Mouse (Mus musculus) thymus, adult 2 months (tissue): Measurements from ENCODE around the gene Cytip. TPM values are rescaled to one million over a fixed set of nuclear protein-coding genes. Genes with fewer than 3 reads are reported as not detected.
"Not testable (repeated sequence)": the region's sequence is repeated elsewhere in the genome, so short reads cannot be mapped to it uniquely, and the experiment has no call there.

Experiments
- DNase-seq: peaks from one replicate; pipeline ENCODE4 v3.0.0; 2021
- H3K27ac ChIP-seq: fragments of 200-500 bp; 2 replicates; pipeline ENCODE4 v1.5.1; 2012; ENCODE audit warnings: low read length, control low read depth; ENCODE audit not compliant: control insufficient read depth, insufficient read depth
- H3K27me3 ChIP-seq: fragments of 200-500 bp; 2 replicates; pipeline ENCODE4 v1.6.1; 2012; ENCODE audit warnings: mild to moderate bottlenecking, low read length, moderate library complexity, mixed read lengths; ENCODE audit not compliant: control insufficient read depth, insufficient read depth
- H3K36me3 ChIP-seq: fragments of 200-500 bp; 2 replicates; pipeline ENCODE4 v1.6.1; 2012; ENCODE audit warnings: mild to moderate bottlenecking, low read length, moderate library complexity; ENCODE audit not compliant: control insufficient read depth, insufficient read depth
- H3K4me1 ChIP-seq: fragments of 200-500 bp; replicated peaks from 2 replicates; pipeline ENCODE4 v1.6.1; 2012; ENCODE audit warnings: low read length; ENCODE audit not compliant: control insufficient read depth, insufficient read depth
- H3K4me3 ChIP-seq: fragments of 200-500 bp; 2 replicates; pipeline ENCODE4 v1.5.1; 2012; ENCODE audit warnings: mild to moderate bottlenecking, low read length, control low read depth, moderate library complexity; ENCODE audit not compliant: control insufficient read depth, insufficient read depth
- CTCF ChIP-seq: fragments of 200-500 bp; IDR thresholded peaks from 2 replicates; pipeline ENCODE4 v1.5.1; 2012; ENCODE audit warnings: mild to moderate bottlenecking, control low read depth, low read length, moderate library complexity, borderline replicate concordance; ENCODE audit not compliant: control insufficient read depth, poor library complexity, insufficient read depth; ENCODE audit errors: extremely low read depth
- POLR2A ChIP-seq: fragments of 200-500 bp; IDR thresholded peaks from 2 replicates; pipeline ENCODE4 v1.6.1; 2012; ENCODE audit warnings: mild to moderate bottlenecking, low read length, control low read depth, moderate library complexity; ENCODE audit not compliant: control insufficient read depth, poor library complexity, insufficient read depth; ENCODE audit errors: extremely low read depth
- WGBS: fragments of 180-500 bp; shearing (Covaris S2); methylation state at CpG from one replicate; pipeline ENCODE4 v1.1.7; 2018; 5-methylcytosine and 5-hydroxymethylcytosine counted together
- polyA plus RNA-seq: library from polyadenylated mRNA; depleted of rRNA; stranded (reverse); fragments of >200 nt; gene quantifications from 2 replicates; pipeline ENCODE4 v1.2.3, GENCODE M21; 2012

Cytip gene
- polyA plus RNA-seq, 1 experiment = 293 TPM

DNA sequence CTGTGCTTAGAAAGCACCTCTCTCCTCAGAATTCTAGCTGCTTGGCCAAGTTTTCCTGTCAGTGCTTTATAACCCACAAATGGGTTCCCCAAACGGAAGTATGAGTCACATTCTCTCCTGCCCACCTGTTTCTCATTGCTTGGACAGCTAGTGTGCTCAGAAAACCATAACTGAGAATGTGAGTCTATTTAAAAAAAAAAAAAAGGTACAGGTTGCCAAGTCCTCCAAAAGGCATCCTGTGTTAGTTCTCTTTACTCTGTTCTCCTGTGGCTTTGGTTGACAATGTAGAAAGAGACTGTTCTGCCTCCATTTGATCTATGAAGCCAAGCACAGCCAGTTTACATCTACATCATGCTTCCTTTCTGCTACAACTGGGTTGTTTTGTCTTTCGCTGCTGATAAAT, 60.3 kb downstream of the Cytip start:
- H3K4me1 ChIP-seq = peaks cover 8% of the 10 kb centered on the region
- 8% methylated on average over 2 of the region's 2 CpGs for WGBS
- no peak overlapping the region for H3K4me3 ChIP-seq
- no peak for DNase-seq
- no peak for TF ChIP-seq CTCF
- TF ChIP-seq POLR2A = no peak
- H3K27me3 ChIP-seq = no peaks in the 10 kb centered on the region
- no peak overlapping the region; the same call in 1 of the 2 replicates for H3K27ac ChIP-seq
- peaks cover 74% of the 10 kb centered on the region for H3K36me3 ChIP-seq

DNA sequence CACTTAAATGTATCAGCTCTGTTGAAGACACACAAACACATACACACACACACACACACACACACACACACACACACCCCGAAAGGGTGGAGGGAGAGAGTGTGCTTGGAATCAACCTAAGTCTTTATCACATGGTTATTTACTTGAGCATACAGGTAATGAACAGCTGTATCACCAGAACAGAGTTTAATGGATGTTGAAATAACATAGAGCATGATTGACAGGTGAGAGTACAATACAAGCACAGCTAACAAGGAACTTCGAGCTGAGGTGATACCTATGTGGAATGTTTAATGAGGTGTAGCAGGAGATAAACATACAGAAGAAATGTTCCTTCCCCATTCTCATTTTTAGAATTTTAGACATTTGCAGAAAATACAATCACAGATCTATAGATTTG, 62.7 kb downstream of the Cytip start:
- peaks cover 55% of the 10 kb centered on the region for H3K36me3 ChIP-seq
- no peak for DNase-seq
- peaks cover under 1% of the 10 kb centered on the region; the same call in 1 of the 2 replicates for H3K4me1 ChIP-seq
- TF ChIP-seq POLR2A = no peak
- no peak for TF ChIP-seq CTCF
- no peaks in the 10 kb centered on the region for H3K27me3 ChIP-seq
- no peak overlapping the region for H3K27ac ChIP-seq
- 87% methylated on average over 2 of the region's 2 CpGs for WGBS
- H3K4me3 ChIP-seq = no peak overlapping the region

DNA sequence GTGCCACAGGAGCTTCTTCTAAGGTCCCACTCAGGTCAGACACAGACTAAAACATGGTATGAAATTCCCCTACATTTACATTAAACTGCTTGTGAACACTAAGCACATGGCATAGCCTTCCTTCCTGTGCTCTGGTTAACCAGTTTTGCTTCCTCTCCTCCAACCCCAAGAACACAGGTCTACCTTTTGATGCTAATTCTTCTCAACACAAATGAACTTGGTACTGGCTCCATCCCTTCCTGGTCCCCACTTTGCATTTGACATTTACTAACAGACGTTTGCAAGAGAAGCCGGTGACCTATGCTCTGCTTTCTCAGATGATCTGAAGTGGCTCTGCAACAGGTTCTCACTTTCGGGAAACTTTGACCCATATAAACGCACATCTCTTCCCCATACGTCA, 65.4 kb downstream of the Cytip start:
- H3K27ac ChIP-seq = no peak overlapping the region
- WGBS = 46% methylated on average over 5 of the region's 5 CpGs

DNA sequence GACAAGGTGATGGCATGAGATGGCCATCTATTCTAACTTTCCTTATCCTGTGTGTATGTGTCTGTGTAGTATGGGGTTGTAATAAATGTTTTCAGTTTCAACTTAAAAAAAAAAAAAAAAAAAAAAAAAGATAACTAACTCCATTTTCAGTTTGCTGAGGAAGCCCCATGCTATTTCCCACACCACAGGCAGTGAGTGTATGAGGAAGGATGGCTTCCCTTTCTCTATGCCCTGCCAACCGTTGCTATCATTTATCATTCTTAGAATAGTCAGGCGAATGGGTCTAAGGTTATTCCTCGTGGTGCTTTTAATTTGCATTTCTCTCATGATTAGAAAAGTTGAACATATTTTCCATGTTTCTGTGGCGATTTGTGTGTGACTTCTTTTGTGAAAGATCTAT, 84.2 kb downstream of the Cytip start:
- 30% methylated on average over 4 of the region's 4 CpGs for WGBS
- H3K4me3 ChIP-seq = no peak overlapping the region

More for the DNA sequence above, 65.4 kb downstream of the Cytip start:
- Histone ChIP-seq H3K4me3 (no peak overlapping the region), H3K27me3 (no peaks in the 10 kb centered on the region), H3K4me1 (no peaks in the 10 kb centered on the region), H3K36me3 (peaks cover 32% of the 10 kb centered on the region)
- TF ChIP-seq CTCF (no peak), POLR2A (no peak)
- DNase-seq = no peak

DNA sequence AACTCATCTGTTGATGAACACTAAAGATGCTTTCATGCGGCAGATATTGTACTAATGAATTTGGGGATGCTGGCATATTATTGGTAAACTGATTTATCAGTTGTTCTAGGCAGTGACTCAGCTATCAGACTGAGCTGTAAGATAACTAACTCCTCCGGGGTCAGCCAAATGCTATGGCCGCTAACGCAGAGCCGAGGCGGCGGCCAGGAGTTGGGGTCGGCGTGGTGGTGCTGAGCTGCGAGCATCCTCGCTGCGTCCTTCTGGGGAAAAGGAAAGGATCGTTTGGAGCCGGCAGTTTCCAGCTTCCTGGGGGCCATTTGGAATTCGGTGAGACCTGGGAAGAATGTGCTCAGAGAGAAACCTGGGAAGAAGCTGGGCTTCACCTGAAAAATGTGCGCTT, 87.4 kb downstream of the Cytip start:
- not testable (repeated sequence) for H3K27ac ChIP-seq

More for the DNA sequence above, 84.2 kb downstream of the Cytip start:
- peaks cover 2% of the 10 kb centered on the region; the same call in 1 of the 2 replicates for H3K4me1 ChIP-seq
- no peak for DNase-seq
- no peaks in the 10 kb centered on the region for H3K27me3 ChIP-seq
- no peak for TF ChIP-seq POLR2A
- no peak for TF ChIP-seq CTCF
- H3K27ac ChIP-seq = no peak overlapping the region
- H3K36me3 ChIP-seq = no peaks in the 10 kb centered on the region

DNA sequence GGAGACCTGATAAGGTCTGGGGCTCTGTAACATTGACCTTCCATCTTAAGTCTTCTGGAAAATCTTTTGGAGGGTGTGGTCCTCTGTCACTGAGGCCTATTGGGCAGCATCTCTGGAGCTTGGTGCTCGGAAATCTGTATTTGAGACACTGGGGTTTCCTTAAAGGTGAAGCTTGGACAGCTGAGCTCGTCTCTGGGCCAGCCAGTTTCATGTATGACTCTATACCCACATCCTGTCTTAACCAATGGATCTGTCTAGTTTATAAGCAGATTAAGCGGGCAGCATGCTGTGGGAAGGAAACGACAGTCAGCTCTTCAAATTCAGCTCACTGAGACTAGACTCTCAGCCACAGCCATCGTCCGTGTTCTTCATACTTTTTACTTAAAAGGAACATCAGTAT, 88.3 kb downstream of the Cytip start:
- Histone ChIP-seq H3K4me1 (peaks cover 2% of the 10 kb centered on the region; the same call in 1 of the 2 replicates), H3K4me3 (no peak overlapping the region), H3K27me3 (no peaks in the 10 kb centered on the region), H3K27ac (no peak overlapping the region), H3K36me3 (no peaks in the 10 kb centered on the region)
- DNase-seq = no peak
- WGBS = 24% methylated on average over 6 of the region's 6 CpGs
- TF ChIP-seq CTCF = no peak
- TF ChIP-seq POLR2A = no peak

More for the DNA sequence above, 87.4 kb downstream of the Cytip start:
- H3K4me3 ChIP-seq, DNase-seq, H3K4me1 ChIP-seq, H3K27me3 ChIP-seq, H3K36me3 ChIP-seq: not testable (repeated sequence)
- 98% methylated on average over 16 of the region's 16 CpGs for WGBS

DNA sequence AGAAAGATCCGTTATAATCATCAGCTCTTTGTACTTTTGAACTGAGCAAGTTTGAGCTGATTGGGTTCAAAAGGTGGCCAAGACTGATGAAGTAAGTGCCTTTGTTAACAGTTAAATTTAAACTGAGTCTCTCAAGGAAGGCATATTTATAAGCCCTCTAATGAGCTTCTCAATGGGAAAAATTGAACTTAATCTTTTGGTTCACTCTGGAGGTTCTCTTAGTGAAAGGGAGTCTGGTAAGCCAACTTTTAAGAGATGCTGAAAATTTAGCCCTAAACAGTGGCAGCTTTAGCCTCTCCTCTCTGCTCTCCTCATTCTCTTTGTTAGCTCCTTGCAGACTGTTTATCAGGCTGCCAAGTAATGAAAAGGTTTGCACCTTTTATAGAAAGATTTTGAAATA, 100.5 kb downstream of the Cytip start:
- TF ChIP-seq CTCF (no peak), POLR2A (no peak)
- Histone ChIP-seq H3K36me3 (no peaks in the 10 kb centered on the region), H3K4me3 (no peak overlapping the region), H3K27me3 (no peaks in the 10 kb centered on the region), H3K27ac (no peak overlapping the region), H3K4me1 (no peaks in the 10 kb centered on the region)
- no peak for DNase-seq
- 100% methylated on average over 1 of the region's 1 CpGs for WGBS
